Mouse (Mus musculus) forebrain, embryonic 16.5 days (tissue): ENCODE measurements around the gene Setd2. TPM values are rescaled to one million over a fixed set of nuclear protein-coding genes. Genes with fewer than 3 reads are reported as not detected.

Experiments used
- ATAC-seq: fragments of 200-750 bp; cut with Nextera tagmentation; 2 replicates; pipeline ENCODE4 v1.8.0; 2017; ENCODE audit warnings: mild to moderate bottlenecking, moderate library complexity
- H3K27ac ChIP-seq: fragments of 300-500 bp; sonication (generic); 2 replicates; pipeline ENCODE4 v1.5.1; 2014; ENCODE audit warnings: low read length, control low read depth
- H3K27me3 ChIP-seq: fragments of 300-500 bp; sonication (generic); replicated peaks from 2 replicates; pipeline ENCODE4 v1.6.1; 2014; ENCODE audit warnings: low read length; ENCODE audit not compliant: control insufficient read depth, insufficient read depth
- H3K36me3 ChIP-seq: fragments of 300-500 bp; sonication (generic); 2 replicates; pipeline ENCODE4 v1.6.1; 2014; ENCODE audit not compliant: control insufficient read depth, insufficient read depth
- H3K4me1 ChIP-seq: fragments of 300-500 bp; sonication (generic); replicated peaks from 2 replicates; pipeline ENCODE4 v1.6.1; 2014; ENCODE audit warnings: low read length; ENCODE audit not compliant: control insufficient read depth, insufficient read depth
- H3K4me2 ChIP-seq: fragments of 300-500 bp; sonication (generic); 2 replicates; pipeline ENCODE4 v1.6.1; 2014; ENCODE audit warnings: mild to moderate bottlenecking, low read length, control low read depth
- H3K4me3 ChIP-seq: fragments of 300-500 bp; sonication (generic); replicated peaks from 2 replicates; pipeline ENCODE4 v1.5.1; 2014; ENCODE audit warnings: mild to moderate bottlenecking, low read length, control low read depth
- H3K9ac ChIP-seq: fragments of 300-500 bp; sonication (generic); replicated peaks from 2 replicates; pipeline ENCODE4 v1.6.1; 2014; ENCODE audit warnings: low read depth, low read length, control low read depth
- H3K9me3 ChIP-seq: fragments of 300-500 bp; sonication (generic); 2 replicates; pipeline ENCODE4 v1.6.1; 2016; ENCODE audit warnings: low read length; ENCODE audit not compliant: control insufficient read depth
- WGBS: fragments of 180-500 bp; shearing (Covaris S2); extraction: QIAGEN DNeasy Blood & Tissue Kit; methylation state at CpG from one replicate; pipeline ENCODE4 v1.1.7; 2014; 5-methylcytosine and 5-hydroxymethylcytosine counted together
- polyA plus RNA-seq: library from polyadenylated mRNA; unstranded; fragments of >200 nt; fragmentation: Nextera tagmentation; extraction: Ambion mirVana; gene quantifications from 2 replicates; pipeline ENCODE4 v1.2.1, GENCODE M21; 2015

Setd2 gene
- polyA plus RNA-seq, 1 experiment from 2014 or later: 41.4 TPM

DNA sequence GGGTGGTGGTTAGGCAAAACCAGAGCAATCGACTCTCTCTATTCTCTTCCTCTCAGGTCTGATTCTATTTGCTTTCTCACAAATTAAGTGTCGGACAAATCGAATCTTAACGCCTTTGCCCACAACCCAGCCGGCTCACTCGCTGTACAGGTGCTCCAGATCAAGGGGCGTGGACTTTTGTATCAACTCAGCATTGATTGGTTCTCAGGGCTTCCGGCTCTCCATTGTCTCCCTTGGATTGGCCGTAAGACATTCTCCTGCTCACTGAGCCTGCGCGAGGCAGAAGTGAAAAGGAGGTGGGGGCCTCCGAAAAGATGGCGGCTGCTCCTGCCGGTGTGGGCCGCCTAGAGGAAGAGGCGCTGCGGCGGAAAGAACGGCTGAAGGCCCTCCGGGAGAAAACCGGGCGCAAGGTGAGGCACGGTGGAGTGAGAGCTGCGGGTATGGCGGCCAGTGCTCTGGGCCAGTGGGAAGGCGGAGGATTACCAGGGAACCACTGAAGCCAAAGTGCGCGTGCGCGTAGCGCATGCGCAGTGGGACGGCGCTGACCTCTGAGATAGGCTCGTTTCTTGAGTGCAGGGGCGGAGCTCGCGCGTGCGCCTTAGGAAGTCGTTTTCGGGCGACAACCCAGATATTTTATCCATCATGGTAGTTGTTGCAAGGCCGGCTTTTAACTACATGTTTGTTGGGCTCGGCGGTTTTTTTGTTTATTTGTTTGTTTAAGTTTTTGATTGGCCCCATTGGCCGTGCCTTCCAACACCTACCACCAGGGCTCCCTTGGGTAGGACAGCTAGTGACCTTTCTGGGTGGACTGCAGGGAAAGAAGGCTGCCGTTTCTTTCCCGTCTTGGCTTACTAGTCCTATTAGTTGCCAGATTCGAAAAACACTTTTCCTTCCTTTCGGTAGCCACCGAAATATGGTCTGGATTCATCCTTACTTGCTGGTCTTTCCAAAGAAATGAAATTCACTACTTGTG is 124.1 kb downstream of the Setd2 start, which contains the start of gene Ccdc12:
Gene Ccdc12 (plus strand): TSS at position 255 of the 973 bp plus-strand sequence.
- peaks cover 43% of the 10 kb centered on the region for H3K4me1 ChIP-seq
- H3K27me3 ChIP-seq: no peaks in the 10 kb centered on the region; the same call in 1 of the 2 replicates
- H3K4me2 ChIP-seq: peak within 1 kb of the TSS; percentile 81
- peak within 1 kb of the TSS; percentile 89 for H3K9ac ChIP-seq
- no peaks in the 10 kb centered on the region for H3K36me3 ChIP-seq
- peak within 1 kb of the TSS; percentile 96 for H3K27ac ChIP-seq
- no peaks in the 10 kb centered on the region for H3K9me3 ChIP-seq
- H3K4me3 ChIP-seq: peak within 1 kb of the TSS; percentile 73
- WGBS: under 1% methylated on average over 52 of the region's 52 CpGs
- ATAC-seq: peak; percentile 98

DNA sequence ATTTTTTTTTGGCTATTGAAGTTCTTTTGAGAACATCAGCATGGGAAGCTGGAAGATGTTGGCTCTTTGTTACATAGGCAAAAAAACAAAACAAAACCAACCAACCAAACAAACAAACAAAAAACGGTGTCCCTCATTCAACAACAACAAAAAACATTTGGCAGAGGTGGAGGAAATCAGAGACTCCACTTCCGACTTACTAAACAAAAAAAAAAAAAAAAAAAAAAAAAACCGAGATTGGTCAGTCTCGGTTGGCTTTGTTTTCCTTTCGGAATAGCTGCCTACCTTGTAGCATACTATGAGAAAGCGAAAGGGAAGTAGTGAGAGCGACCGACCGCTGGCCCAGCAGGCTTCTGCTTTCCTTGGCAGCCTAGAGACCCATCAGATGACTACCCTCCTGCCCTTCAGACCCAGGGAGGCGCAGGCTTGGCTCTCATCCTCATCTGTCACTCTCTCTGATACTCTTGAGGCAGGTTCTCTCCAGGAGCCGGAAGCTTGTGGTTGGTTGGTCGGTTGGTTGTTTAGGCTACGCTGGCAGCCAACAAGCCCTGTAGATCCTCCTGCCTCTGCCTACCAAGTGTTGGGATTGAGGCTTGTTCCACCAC is 125.2 kb downstream of the Setd2 start:
- no peak overlapping the region; the same call in 1 of the 2 replicates for H3K9ac ChIP-seq
- H3K36me3 ChIP-seq: no peaks in the 10 kb centered on the region
- H3K9me3 ChIP-seq: no peaks in the 10 kb centered on the region
- H3K27ac ChIP-seq: no peak overlapping the region
- no peaks in the 10 kb centered on the region; the same call in 1 of the 2 replicates for H3K27me3 ChIP-seq
- H3K4me1 ChIP-seq: peaks cover 37% of the 10 kb centered on the region
- ATAC-seq: no peak
- peak overlapping the region; percentile 73 for H3K4me3 ChIP-seq
- H3K4me2 ChIP-seq: peak overlapping the region; percentile 79
- 81% methylated on average over 13 of the region's 13 CpGs for WGBS

DNA sequence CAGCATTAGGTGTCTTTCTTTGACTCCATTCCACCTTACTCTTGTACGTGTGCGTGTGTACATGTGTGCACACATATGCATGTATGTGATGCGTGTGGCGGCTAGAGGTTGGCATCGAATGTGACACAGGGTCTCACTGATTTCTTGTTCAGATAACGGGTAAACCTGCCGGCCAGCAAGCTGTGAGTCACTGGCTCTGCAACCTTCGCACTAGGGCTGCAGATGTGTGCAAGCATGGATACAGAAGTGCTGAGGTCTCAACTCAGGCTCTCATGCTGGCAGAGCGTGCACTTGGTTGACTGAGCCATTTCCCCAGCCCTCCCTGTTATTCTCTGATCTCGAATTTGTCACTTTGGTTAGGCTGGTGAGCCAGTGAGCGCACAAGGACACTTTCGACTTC is 127.1 kb downstream of the Setd2 start:
- 95% methylated on average over 12 of the region's 12 CpGs for WGBS

DNA sequence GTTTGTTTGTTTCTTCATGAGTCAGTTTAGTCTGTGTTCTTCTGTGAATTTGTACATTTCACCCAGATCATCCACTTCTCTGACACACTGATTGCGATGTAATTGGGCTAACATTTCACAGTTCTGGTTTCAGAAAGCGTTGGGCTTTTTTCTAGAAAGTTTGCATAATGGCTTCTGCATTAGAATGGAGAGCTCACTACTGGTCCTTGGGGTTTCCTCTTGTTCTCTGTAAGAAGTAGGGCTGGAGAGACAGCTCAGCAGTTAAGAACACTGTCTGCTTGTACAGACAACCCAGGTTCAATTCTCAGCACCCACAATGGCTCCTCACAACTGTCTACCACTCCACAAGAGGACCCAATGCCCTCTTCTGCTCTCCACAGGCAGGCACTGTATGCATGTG is 127.8 kb downstream of the Setd2 start:
- H3K36me3 ChIP-seq: no peaks in the 10 kb centered on the region
- no peak overlapping the region for H3K4me3 ChIP-seq
- no peaks in the 10 kb centered on the region for H3K27me3 ChIP-seq
- H3K9me3 ChIP-seq: no peaks in the 10 kb centered on the region
- ATAC-seq: no peak
- WGBS: 86% methylated on average over 2 of the region's 2 CpGs
- H3K4me1 ChIP-seq: peaks cover 17% of the 10 kb centered on the region
- H3K27ac ChIP-seq: no peak overlapping the region
- no peak overlapping the region for H3K9ac ChIP-seq
- no peak overlapping the region for H3K4me2 ChIP-seq

More for the DNA sequence above, 127.1 kb downstream of the Setd2 start:
- H3K4me3 ChIP-seq: no peak overlapping the region
- no peak overlapping the region for H3K9ac ChIP-seq
- no peak overlapping the region for H3K4me2 ChIP-seq
- H3K27ac ChIP-seq: no peak overlapping the region
- ATAC-seq: no peak
- H3K4me1 ChIP-seq: peaks cover 20% of the 10 kb centered on the region
- H3K27me3 ChIP-seq: no peaks in the 10 kb centered on the region
- no peaks in the 10 kb centered on the region for H3K9me3 ChIP-seq
- no peaks in the 10 kb centered on the region for H3K36me3 ChIP-seq

DNA sequence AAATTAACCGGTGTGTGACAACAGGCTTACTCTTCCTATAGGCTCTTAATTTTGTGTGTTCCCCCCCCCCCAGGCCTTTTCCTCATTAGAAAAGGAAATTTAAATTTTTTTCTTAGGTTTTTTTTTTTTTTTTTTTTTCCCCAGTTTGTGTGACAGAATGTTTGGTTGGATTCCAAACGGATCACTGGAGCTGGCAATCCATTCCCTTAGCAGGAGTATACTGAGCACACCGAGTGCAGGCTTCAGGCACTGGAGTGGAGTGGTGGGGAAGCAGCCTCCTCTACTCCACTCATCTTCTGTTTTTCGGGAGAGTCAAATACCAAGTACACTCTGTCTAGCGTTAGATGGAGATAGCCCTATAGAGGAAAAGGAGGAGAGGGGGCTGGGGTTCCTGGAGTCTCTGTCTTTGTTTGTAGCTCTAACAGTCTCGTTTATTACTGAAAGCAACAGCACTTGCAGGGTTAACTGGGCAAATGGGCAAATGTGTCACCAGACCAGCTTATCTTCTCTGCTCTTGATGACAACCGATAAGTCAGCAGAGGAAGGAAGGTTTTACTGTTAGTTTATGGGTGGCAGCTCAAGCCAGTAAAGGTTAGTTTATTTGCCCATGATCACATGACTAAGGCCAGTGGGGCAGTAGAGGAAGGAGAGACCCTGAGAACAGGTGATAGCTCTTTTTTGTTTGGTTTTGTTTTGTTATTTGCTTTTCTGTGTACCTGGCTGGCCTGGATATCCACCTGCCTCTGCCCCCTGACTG is 128.6 kb downstream of the Setd2 start:
- Histone ChIP-seq H3K4me3 (no peak overlapping the region), H3K4me1 (peaks cover 15% of the 10 kb centered on the region), H3K27me3 (no peaks in the 10 kb centered on the region), H3K4me2 (no peak overlapping the region), H3K9me3 (no peaks in the 10 kb centered on the region), H3K27ac (no peak overlapping the region), H3K36me3 (no peaks in the 10 kb centered on the region), H3K9ac (no peak overlapping the region)
- WGBS: 75% methylated on average over 7 of the region's 7 CpGs
- ATAC-seq: no peak

DNA sequence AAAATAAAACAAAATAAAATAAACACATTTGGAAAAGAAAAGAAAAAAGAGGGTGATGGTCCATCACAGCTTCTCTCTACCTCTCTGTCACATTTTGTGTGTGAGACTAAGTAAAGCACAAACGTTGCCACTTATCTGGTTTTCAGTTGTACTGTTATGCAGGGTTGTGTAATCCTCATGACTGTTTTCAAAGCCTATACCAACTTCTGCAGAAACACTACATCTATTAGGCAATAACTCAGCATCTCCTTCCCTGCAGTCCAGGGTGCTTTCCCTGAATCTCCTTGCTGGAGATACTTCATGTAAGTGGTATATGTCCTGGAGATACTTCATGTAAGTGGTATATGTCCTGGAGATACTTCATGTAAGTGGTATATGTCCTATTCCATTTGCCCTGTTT is 130.4 kb downstream of the Setd2 start:
- H3K4me2 ChIP-seq: no peak overlapping the region
- H3K4me3 ChIP-seq: no peak overlapping the region
- H3K4me1 ChIP-seq: peaks cover 8% of the 10 kb centered on the region
- H3K27me3 ChIP-seq: no peaks in the 10 kb centered on the region
- H3K27ac ChIP-seq: no peak overlapping the region
- no peak for ATAC-seq
- H3K9ac ChIP-seq: no peak overlapping the region
- no peaks in the 10 kb centered on the region for H3K36me3 ChIP-seq
- no peaks in the 10 kb centered on the region for H3K9me3 ChIP-seq
- 90% methylated on average over 1 of the region's 1 CpGs for WGBS

DNA sequence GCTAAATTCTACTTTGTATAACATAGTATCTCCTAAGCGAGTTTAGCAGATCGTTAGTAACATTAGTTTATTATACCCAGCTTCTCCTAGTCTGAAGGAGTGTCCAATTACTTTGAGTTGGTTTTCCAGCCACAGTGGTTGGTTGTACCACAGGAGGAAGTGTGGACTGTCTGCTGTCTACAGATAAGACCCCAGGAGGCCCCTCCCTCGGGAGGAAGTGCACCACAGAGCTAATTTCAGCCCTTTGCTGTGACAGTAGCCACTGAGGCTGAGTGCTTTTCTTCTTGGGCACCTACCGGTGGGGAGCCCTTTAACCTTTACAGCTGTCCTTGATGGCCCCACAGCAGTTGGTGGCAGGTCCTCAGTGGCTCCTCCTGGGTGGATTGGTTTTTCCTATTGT is 133.5 kb downstream of the Setd2 start:
- Histone ChIP-seq H3K27ac (no peak overlapping the region), H3K4me1 (peaks cover 5% of the 10 kb centered on the region), H3K27me3 (no peaks in the 10 kb centered on the region), H3K9ac (no peak overlapping the region), H3K36me3 (no peaks in the 10 kb centered on the region), H3K4me3 (no peak overlapping the region), H3K9me3 (no peaks in the 10 kb centered on the region), H3K4me2 (no peak overlapping the region)
- 15% methylated on average over 4 of the region's 4 CpGs for WGBS
- ATAC-seq: no peak

DNA sequence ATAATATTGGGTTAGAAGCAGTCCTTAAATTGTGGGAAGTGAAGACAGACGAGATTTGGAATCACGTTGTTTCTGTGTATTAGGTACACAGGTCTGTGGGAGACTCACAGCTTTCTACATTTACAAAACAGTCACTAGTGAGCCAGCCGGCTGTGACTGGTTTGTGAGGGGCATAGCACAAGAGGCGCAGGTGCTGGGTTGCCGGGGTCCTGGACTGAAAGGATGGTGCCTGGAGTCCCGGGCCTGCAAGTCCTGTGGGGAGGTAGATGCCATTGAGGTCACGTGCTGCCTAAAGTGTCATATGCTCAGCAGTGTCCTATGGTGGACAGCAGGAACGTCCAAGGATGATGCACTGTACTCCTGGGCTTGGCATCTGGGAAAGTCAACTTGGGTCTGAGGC is 134.0 kb downstream of the Setd2 start:
- 27% methylated on average over 8 of the region's 8 CpGs for WGBS
- Histone ChIP-seq H3K36me3 (no peaks in the 10 kb centered on the region), H3K27me3 (no peaks in the 10 kb centered on the region), H3K27ac (no peak overlapping the region), H3K9ac (no peak overlapping the region), H3K4me1 (peaks cover 5% of the 10 kb centered on the region), H3K9me3 (no peaks in the 10 kb centered on the region), H3K4me2 (no peak overlapping the region), H3K4me3 (no peak overlapping the region)
- no peak for ATAC-seq
